31 mouse cellular contexts compared by ENCODE assay signal in the genomic region with DNA sequence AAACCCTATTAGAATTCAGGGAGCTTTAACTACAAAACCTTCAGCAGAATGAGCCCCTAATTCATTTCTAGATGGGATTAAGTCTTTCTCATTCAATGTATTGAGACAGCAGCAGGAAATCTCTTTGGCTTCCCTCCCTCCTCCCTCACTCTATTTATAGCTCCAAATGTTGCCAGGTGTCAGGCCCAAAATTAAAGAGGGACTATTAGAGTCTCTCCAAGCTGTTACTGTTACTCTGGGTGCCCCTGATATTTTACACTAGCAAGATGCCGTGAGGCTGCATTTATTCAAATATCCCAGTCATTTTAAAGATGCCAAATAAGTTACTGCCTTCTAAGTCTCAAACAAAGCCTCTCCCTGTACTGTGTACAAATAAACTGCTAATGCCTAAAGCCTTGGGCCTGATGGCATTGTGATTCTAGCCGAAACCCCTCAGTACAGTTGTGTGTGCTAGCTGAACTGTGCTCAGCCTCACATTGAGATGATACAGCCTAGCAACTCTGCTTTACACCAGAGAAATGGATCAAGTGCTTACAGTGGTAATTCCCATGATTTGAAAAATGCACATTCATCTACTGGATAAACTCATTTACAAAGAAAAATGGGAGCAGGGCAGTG. TPM values are rescaled to one million over a fixed set of nuclear protein-coding genes. Genes with fewer than 3 reads are reported as not detected.
"Had no signal": no experiment of that assay in that cellular context is flagged by ENCODE, and none has a peak within 500 bp of the region (broad histone marks: within the 10 kb centered on the region; RNA-seq: fewer than 3 reads in every experiment).

No protein-coding gene starts in this region.

- H3K27ac ChIP-seq: kidney, postnatal 0 days; layer of hippocampus, adult 2 months; limb, embryonic 10.5 days; limb, embryonic 13.5 days; liver, embryonic 12.5 days; liver, embryonic 15.5 days; lung, embryonic 15.5 days; macrophage; stomach, postnatal 0 days had no signal

- H3K36me3 ChIP-seq: limb, embryonic 10.5 days; limb, embryonic 13.5 days; liver, embryonic 12.5 days; liver, embryonic 15.5 days; lung, embryonic 15.5 days had no signal

- H3K9me3 ChIP-seq: limb, embryonic 10.5 days; limb, embryonic 13.5 days; liver, embryonic 12.5 days; liver, embryonic 15.5 days; lung, embryonic 15.5 days had no signal

- H3K4me2 ChIP-seq: limb, embryonic 13.5 days; liver, embryonic 12.5 days; liver, embryonic 15.5 days; lung, embryonic 15.5 days had no signal

- H3K9ac ChIP-seq: limb, embryonic 13.5 days; liver, embryonic 12.5 days; liver, embryonic 15.5 days; lung, embryonic 15.5 days had no signal

- H3K27me3 ChIP-seq: limb, embryonic 13.5 days; liver, embryonic 12.5 days; liver, embryonic 15.5 days; lung, embryonic 15.5 days had no signal

- H3K4me3 ChIP-seq: layer of hippocampus, adult 2 months; limb, embryonic 10.5 days; limb, embryonic 13.5 days; liver, embryonic 12.5 days; liver, embryonic 15.5 days; lung, embryonic 15.5 days; myocyte had no signal

- H3K4me1 ChIP-seq: limb, embryonic 10.5 days; limb, embryonic 13.5 days; lung, embryonic 15.5 days had no signal

- ATAC-seq: liver, embryonic 12.5 days had no signal

- DNase-seq: kidney, adult 2 months; kidney, postnatal 25 days; layer of hippocampus, adult 9-11 months; liver; lung, adult 18-20 months; right cerebral cortex, adult 18-20 months; right cerebral cortex, postnatal 14 days; right cerebral cortex, postnatal 4 days; thymus, adult 2 months; thymus, postnatal 14 days; thymus, postnatal 4 days had no signal

RNA-seq across cellular contexts. Expression of a gene that starts 36.4 kb away (rescaled TPM):
- total RNA-seq: layer of hippocampus, adult 2 months; layer of hippocampus, postnatal 25 days; left cerebral cortex, adult 18-20 months; left cerebral cortex, postnatal 25 days; megakaryocyte, adult 5-6 weeks; monocyte, adult 5-6 weeks had no signal
- polyA plus RNA-seq: kidney, adult 2 months; kidney, embryonic 14.5 days; kidney, postnatal 0 days; large intestine, adult 2 months; limb, embryonic 10.5 days; limb, embryonic 13.5 days; liver, embryonic 15.5 days; lung, embryonic 15.5 days; macrophage; neural tube, embryonic 11.5 days; neural tube, embryonic 14.5 days; stomach, embryonic 14.5 days; stomach, postnatal 0 days; thymus, adult 2 months had no signal

RNA-seq across cellular contexts. Expression of a gene that starts 56.6 kb away (rescaled TPM):
- total RNA-seq: layer of hippocampus, adult 2 months; layer of hippocampus, postnatal 25 days; left cerebral cortex, adult 18-20 months; left cerebral cortex, postnatal 25 days; megakaryocyte, adult 5-6 weeks; monocyte, adult 5-6 weeks had no signal
- polyA plus RNA-seq: kidney, adult 2 months; kidney, embryonic 14.5 days; kidney, postnatal 0 days; large intestine, adult 2 months; limb, embryonic 10.5 days; limb, embryonic 13.5 days; liver, embryonic 12.5 days; liver, embryonic 15.5 days; macrophage; neural tube, embryonic 11.5 days; neural tube, embryonic 14.5 days; stomach, embryonic 14.5 days; stomach, postnatal 0 days; thymus, adult 2 months had no signal
